Mouse (Mus musculus) left cerebral cortex, adult 8-10 months (tissue): ENCODE measurements around the gene Edrf1. TPM values are rescaled to one million over a fixed set of nuclear protein-coding genes. Genes with fewer than 3 reads are reported as not detected.

Experiments used
- DNase-seq, 2 experiments: peaks; one replicate each; pipeline ENCODE4 v3.0.0; 2022; ENCODE audit warnings: low spot score in 2 of 2
- total RNA-seq, 4 experiments: library from RNA; stranded (reverse); gene quantifications; 2 replicates each; pipeline ENCODE4 v1.2.4; 2022

The Edrf1 gene
- 10 to 100 TPM; 22.1 to 24.3 (median 22.8) TPM for total RNA-seq

DNA sequence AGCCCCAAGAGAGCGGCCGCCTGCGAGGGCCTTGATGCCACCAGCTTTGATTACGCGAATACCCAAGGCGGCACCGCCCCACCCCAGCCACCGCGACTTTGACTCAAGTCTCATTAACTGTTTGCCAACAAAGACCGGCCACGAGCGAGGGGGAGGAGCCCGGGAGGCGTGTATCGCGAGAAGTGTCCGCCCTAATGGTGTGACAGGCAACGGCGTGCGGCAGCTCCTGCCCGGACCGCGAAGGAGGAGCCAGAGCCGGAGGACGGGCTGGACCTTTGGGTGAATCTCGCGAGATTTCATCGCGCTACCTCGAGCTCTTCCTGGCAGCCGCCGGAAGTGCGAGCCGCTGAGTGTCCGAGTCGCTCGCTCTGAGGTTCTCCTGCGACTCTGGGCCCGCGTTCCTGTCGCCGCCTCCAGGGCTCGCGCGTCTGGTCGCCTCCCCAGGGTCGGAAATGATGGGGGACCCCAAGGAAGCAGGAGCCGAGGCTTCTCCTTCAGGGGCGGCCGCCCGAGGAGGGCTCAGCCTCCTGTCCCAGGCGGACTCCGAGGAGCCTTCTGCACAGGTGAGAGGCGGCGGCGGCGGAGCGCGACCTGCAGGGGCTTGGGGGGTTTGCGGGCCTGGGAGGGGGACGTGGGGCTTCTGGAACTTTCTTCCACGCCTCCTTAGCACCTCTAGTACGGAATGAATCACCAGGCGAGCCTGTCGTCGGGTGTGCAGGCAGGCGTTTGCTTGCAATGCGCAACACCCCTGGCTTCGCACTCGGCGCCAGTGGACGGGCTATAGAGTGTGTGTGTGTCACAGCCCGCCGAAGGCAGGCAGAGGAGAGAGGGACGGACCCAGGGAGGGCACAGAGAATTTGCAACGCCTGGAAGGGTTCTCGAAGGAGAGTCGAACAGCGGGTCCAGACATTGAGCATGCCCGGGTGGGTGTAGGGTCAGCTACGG is at the start of gene Edrf1:
TSS of gene Edrf1 (plus strand) at position 183 of the 945 bp plus-strand sequence.
- peak; percentile 87 to 98 for DNase-seq

DNA sequence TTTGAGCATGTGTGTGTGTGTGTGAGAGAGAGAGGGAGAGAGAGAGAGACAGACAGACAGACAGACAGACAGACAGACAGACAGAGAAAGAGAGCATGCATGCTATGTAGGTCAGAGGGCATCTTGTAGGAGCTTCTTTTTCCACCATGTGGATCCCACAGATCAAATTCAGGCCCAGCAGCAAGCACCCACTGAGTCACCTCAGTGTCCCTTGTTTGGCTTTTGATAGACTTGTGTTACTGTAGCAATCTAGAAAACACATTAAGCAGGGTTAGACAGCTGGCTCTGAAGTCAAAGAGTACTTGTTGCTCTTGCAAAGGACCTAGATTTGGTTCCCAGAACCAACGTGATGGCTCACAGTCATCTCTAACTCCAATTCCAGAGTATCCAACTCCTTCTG is 45.6 kb upstream of the Edrf1 start:
- no peak for DNase-seq

DNA sequence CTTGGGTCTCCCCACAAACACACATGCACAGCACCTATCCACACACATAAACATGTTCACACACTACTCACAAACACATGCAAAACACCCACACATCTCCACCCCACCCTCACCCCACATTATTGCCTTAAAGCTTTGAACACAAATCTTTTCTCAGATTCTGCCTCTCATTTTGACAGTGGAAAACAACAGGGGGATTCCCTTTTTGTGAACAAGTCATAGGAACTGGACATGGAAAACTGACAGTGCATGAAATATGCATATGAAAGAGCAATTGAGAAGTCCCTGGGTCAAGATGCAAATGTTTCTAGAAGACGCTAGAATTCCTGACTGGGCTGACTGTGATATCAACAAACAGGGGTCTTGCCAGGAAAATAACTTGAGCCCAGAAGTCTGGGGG is 36.8 kb upstream of the Edrf1 start:
- no peak for DNase-seq

DNA sequence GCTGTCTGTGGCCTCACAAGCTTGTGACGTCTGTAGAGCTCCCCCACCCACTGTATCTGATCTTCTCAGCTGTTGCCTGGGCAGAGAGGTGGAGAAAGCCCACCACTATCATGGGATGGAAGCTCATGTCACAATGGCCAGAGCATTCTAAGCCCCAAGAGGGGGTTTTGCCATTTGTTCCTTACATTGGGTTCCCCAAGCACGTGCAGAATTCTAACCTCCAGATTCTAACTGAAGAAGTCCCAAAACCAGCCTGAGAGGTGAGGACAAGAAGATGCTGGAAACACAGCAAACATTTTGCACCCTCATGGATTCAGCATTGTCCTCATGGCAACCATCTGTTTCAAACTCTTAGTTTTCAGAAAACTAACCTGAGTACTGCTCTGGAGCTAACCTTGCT is 35.3 kb upstream of the Edrf1 start, which contains the start of gene Tex36:
TSS of gene Tex36 (minus strand) at position 101 of the 400 bp plus-strand sequence.
- DNase-seq, result no peak

DNA sequence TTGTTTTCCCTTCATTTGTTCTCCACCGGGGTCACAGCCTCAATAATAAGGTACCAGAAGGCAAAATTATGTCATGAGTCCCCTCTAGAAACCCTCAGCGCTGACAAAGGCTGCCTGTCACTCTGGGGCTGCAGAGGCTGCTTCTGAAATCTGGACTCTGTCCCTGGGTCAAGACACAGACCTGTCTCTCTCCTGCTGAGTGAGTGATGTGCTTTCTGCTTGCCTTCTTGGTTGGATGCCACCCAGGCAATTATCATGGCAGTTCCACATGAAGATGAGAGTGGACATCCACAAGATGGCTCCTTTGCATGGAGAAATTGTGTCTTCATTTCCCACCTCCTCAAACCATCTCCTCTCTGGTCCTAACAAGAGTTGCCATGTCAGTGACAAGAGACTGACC is 34.2 kb upstream of the Edrf1 start:
- no peak for DNase-seq

DNA sequence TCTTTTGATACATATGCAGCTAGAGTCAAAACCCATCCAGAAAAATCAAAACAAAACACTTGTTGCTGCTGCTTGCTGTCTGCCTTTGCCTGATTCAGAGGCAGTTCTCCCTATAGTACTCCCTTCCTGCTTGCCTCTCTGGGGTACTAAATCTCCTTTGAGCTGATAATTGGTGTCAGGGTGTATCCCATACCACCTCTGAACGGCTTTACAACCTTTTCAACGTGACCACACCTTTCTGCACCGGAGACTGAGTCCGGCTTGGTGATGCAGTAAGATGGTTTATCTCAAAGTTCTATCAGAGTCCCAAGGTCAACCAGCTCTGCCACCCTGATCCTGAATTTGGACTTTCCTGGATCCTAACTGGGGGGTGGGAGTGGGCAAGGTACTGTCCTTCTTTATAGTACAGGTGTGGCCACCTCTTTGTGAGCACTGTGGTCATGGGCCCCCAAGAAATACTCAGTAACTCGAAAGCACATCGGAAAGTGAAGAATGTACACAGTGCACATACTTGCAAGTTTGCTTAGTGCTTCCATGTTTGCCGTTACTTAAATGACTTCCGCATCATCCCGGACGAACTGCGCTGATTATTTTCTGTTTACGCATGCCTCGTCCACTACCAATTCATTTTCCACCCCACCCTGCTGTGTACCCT is 32.8 kb upstream of the Edrf1 start:
- DNase-seq, result no peak

DNA sequence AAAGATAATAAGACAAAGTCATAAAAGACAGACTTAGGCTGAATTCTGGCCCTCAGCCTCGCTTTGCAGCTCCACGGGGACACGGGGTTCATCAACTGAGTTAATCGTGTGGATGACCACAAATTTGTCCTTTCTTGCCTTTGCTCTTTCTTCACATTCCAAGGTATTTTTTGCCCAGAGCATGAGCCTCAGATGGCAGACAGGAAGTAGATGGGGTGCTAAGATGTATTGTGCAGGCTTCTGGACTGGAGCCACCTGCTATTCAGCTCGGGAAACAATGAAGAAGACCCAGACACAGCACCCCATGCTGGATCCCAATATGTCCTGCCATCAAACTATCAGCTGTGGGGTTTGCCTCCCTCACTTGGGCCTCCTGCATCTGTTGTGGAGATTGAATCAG is 30.0 kb upstream of the Edrf1 start:
- no peak for DNase-seq

DNA sequence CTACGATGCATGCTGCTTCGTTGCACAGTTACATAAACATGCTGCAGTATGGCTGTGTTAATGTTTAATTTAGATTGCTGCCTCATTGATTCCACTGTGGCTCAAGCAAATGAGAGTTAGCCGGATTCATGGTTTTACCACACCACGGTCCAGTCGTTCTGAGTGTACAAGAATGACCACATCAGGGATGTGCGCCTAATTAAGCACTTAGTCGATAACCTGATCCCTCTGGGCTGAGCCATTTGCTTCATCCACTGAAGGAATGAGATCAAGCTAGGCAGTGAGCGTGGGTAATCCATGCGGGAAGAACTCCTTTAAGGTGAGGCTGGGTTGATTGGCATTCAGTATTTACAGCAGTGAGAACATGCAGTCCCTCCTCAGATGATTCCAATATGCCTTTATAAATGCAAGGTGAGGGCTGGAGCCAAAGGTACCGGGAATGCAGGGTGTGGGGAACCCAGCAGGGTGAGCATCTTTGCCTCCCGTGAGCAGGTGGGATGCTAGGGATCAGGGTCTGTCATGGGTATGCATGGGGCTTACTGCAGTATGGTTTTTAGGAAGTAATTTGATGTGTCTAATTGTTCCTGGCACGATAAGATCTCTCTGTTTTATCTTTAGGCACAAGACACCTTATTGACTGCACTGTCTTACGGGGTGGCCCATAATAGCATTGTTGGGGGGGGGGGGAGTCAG is 29.3 kb upstream of the Edrf1 start:
- DNase-seq, result no peak

DNA sequence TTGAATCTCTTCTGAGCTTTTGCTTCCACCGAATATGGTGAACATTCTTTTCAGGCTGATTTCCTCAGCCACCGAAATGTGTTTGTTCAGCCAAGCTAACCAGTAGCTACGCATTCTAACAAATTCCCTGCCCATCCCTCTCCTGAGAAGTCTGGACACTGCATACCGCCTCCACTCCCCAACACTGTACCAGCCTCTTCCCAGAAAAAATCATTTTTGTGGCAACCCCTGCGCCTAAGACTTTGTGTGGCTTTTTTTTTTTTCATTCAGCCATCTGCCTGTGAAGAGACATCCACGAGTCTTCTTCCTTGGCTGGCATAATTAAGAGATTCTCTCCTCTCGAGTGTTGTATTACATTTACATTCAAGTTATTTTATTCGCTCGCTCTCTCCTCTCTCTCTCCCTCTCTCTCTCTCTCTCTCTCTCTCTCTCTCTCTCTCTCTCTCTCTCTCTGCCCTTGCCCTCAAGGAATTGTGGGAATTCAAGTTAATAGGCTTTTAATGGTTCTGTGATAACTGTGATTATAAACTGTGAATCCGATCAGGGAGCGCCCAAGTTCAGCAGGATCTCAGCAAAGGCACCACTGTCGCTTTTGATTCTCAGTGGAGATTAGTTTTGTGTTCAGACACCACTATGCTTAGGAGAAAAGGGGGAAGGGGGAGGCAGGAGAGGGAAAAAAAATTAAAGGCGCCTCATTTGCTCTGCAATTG is 28.6 kb upstream of the Edrf1 start:
- DNase-seq, result no peak

DNA sequence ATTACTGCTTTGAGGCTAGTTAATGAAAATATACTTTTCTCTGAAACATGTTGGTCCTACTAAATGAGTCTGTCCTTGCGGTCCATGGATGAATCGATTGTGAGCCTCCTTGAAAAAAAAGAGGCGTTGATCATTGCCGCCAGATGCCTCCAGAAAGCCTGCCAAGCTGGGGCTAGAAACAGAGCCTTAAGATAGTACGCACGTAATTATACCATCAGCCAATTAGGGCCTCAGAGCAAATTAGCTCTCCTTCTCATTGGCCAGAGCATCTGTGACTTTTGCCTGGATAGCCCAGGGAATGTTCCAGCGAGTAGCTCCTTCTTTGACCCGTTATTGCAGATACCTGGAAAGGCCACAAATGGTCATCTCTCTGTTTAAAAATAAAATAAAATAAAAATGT is 27.8 kb upstream of the Edrf1 start:
- peak in 1 of 2 experiments; percentile 32 for DNase-seq

DNA sequence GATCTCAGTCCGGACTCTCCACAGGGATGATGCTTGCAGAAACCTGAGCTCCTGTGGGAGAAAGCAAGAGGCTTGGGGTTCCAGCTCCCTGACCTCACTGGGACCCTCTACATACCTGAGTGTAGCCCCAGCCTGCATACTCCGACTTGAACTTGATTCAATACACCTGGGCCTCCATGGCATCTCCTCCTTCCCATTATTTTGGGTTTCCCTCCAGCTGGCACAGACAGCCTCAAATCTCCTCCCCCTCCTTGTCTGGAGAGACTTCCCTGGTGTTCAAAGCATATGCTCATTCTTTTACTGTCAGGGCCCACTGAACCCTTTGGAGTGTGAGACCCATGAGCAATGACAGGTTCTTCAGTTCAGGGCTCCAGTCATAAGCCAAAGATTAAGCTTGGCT is 24.4 kb upstream of the Edrf1 start:
- no peak for DNase-seq

DNA sequence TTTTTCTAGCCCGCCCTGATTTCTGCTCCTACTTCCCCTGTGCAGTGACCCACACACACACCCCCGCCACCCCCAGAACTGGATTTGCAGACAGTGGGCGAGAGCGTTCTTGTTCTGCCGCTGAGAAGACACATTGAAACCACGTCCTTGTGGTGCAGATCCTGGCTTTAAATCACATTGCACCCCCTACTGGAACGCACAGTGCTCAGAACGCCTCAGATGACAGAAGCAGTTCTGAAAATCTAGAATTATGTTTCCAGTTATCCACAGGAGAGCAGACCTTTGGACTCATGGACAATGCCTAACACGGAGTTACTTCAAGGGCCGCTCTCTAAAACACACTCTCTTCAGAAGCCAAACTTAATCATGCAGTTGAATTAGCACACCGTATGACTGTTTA is 16.6 kb upstream of the Edrf1 start:
- no peak for DNase-seq

DNA sequence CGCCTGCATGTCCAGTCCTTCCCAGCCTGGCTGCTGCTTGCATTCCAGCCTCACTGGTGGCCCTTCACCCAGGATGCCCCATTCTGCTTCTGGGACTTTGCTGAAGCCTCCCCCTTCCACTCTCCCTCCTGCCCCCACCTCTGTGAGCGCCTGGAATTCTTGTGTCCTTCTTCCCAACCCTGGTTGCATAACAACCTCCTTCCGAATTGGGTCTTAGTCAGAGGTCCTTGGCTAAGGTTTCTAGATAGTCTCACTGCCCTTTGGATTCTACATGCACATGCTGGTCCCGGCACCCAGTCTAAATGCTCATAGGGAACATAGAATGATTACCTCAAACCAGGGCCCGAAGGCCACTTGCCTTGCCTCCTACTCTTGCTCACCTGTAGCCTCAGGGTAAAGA is 14.1 kb upstream of the Edrf1 start:
- DNase-seq, result no peak

DNA sequence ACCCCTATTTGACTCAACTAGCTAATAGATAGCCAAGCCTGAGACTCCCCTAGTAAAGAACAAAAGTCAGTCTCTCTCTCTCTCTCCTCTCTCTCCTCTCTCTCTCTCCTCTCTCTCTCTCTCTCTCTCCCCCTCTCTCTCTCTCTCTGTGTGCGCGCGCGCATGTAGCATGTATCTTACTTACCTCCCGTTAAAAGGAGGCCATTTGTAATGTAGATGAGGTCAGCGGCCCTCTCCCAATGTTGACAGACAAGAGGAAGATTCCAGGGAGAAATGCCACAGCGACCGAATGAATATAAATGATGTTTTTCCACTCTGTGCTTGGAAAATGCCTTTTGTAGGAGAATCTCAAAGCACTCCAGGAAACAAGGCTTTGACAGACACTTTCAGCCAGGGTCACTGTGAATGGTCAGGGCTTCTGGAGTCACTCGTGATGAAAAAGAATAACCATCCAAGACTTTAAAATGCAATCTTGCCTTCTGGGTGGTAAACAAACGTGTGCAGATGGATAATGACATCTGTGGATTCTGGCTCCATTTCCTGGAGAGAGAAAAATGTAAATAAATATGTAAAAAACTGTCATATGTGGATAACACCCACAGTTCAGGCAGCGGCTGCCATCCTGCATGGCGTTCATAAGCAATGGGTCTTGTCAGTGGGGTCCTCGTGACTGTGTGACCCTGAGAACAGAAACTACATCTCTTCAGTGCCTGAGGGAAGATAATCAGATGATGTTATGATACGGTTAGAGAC is 10.0 kb upstream of the Edrf1 start:
- DNase-seq, result no peak

DNA sequence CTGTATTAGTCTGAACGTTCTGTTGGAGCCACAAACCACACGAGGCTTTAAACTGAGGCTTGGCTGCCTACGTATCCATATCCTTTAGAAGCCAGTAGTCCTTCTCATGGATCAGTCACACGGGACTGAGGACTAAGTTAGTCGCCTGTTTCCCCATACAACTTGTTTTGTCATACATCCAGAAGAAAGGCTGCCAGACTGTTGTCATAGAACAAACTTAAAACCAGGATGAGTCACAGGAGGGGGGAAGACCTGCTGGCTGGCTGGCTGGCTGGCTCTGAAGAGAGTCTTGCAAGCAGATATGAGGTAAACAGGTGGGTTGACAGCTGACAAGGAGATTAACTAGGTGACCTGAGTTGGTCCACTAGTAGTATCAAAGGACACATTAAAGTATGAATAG is 6.5 kb upstream of the Edrf1 start:
- no peak for DNase-seq

DNA sequence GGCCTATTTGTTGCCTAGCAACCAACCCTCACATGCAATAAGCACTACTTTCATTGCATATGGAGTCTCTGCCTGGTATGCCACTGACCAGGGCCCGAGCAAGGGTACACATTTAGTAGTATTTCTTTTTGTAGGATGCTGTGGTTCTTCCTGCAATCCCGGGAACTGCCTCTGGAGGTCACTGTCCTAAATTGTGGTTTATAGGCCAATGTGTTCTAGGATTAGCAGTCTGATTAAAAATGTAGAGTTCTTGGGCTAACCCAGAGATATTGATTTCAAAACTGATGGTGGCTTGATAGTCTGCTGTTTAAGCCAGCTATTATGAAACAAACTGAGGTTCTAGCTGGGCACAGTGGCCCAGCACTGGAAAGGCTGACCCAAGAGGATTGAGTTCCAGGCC is 4.9 kb upstream of the Edrf1 start:
- DNase-seq, result peak in 1 of 2 experiments; percentile 57

DNA sequence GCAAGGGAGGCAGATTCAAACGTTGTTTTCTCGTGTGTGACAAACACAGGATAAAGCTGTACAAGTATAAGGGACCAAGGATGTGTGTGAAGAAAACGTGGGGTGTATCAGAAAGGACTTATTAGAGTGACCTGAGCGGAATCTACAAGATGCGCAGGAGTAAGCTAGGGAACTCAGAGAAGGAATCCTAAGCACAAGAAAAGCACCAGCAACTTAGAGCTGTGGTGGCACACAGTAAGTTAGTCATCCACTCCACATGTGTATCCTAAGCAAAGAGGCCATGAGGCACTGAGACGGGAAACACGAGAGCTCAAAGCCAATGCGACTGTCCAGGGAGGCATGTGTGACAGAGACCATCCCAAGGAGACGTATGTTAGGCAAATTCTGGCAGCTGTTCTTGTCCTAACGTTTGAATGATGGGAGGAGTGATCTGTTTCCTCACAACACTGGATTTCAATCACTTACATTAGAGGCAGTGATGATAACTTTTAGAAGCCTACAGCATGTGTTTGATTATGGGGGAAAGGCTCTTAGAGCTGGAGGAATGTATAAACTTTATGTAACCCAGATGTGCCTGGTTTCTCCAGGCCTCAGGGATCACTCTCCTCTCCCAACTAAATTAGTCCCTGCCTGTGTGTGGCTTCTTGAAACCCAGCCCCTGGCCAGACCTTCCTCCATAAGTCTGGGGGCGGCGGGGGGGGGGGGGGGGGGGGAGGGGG is 2.3 kb upstream of the Edrf1 start:
- DNase-seq, result no peak

DNA sequence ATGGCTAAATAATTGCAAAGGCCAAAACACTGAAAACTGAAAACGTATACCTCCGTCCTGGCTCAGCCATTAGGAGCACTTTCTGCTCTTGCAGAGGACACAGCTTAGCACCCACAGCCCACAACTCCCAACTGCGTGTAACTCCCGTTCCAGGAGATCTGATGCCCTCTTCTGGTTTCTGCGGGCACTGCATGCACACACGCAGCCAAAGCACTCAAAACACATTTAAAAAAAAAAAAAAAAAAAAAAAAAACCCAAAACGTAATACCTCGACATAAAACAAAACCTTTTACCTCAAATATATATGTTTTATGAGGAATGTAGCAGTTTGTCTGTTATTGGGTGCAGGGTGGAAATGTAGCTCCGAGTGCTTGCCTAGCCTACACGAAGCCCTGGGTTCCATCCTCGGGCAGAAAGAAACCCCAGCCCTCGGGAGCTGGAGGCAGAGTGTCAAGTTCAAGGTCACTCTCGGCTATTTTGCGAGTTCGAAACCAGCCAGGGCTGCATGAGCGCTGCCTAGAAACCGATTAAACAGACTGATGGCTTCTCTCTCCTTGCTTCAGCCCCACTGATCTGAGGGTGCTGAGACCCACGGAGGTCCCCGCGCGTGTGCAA is 498 bp upstream of the Edrf1 start:
- DNase-seq, result peak; percentile 72 to 93

DNA sequence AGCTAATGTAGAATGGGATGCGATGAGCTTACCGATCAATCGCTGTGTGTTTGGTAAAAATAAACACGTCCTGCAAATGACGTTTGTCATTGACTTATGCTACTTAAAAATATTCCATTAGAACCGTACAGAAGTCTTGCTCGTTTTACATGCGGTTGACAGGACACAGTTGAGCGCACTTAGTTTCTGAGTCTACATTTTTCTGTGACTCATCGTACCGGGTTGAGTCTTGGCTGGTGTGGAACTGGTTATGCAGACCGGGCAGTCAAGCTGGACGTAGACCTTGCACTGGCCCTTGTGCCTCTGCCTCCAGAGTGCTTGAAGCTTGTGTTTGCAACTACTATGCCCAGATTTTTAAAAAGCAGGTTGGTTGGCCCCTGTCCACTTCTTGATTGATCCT is 963 bp downstream of the Edrf1 start:
- DNase-seq, result no peak

DNA sequence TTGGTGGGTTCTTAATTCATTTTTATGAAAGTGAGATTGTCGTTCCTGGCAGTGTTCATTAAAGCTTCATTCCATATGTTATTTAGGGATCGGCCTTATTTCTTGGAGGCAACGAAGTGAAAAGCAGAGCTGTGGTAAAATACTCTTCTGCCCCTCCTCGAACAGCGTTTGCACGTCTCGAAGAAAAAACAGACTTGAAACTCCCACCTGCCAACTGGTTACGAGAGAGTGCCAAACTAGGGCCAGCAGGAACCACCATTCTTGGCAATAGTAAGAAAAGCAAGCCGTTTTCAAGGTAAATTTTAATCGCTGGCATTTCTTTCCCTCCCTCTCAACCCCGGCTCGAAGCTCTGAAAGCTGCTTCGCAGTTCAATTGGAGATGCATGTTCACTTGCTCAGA is 1.5 kb downstream of the Edrf1 start:
- DNase-seq, result peak in 1 of 2 experiments; percentile 76
